Mouse (Mus musculus): ENCODE data around the gene Slc9a4. TPM values are rescaled to one million over a fixed set of nuclear protein-coding genes. Genes with fewer than 3 reads are reported as not detected.
"Not testable (repeated sequence)": the region's sequence is repeated elsewhere in the genome, so short reads cannot be mapped to it uniquely, and the experiment has no call there.

Slc9a4 gene
- polyA plus RNA-seq, 1 experiment from 2014 or later: not detected

GRCm38 (mm10) chr1:40657035-40657434 lies 77.2 kb downstream of the Slc9a4 start:
- H3K36me3 ChIP-seq: no peaks in the 10 kb centered on the region
- H3K27ac ChIP-seq (replicated peaks): no peak overlapping the region
- H3K4me2 ChIP-seq: no peak overlapping the region
- H3K4me1 ChIP-seq (replicated peaks): no peaks in the 10 kb centered on the region
- H3K9me3 ChIP-seq: no peaks in the 10 kb centered on the region
- H3K9ac ChIP-seq: no peak overlapping the region
- H3K27me3 ChIP-seq: no peaks in the 10 kb centered on the region
- no peak for ATAC-seq (ENCODE audit: low FRiP score, low read depth)
- WGBS: 84% methylated on average over 4 of the region's 4 CpGs
- no peak overlapping the region for H3K4me3 ChIP-seq

GRCm38 (mm10) chr1:40657978-40658496 lies 78.2 kb downstream of the Slc9a4 start:
- no peak overlapping the region for H3K27ac ChIP-seq (replicated peaks)
- no peak overlapping the region for H3K4me2 ChIP-seq
- ATAC-seq (ENCODE audit: low FRiP score, low read depth): no peak
- no peaks in the 10 kb centered on the region for H3K36me3 ChIP-seq
- WGBS: 51% methylated on average over 8 of the region's 8 CpGs
- no peaks in the 10 kb centered on the region for H3K27me3 ChIP-seq
- no peak overlapping the region for H3K4me3 ChIP-seq
- H3K9ac ChIP-seq: no peak overlapping the region
- H3K9me3 ChIP-seq: no peaks in the 10 kb centered on the region
- no peaks in the 10 kb centered on the region for H3K4me1 ChIP-seq (replicated peaks)

DNA sequence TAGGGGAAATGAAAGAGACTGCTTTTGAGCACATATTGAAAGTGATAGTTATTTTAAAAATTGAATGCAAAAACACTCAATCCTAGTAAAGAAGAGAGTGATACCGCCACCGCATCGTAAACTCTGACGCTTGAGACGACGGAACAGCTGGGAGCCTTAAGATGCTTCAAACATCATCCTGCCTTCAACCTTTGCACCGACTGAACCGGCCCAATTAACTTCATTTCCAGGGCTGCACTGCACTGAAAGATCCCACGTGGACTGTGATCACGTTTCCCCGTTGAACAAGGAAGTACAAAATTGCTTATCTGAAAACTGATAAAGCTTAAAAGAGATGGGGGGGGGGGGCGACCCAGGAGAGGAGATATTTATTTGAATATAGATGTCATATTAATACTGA lies 79.1 kb downstream of the Slc9a4 start:
- Histone ChIP-seq H3K36me3 (no peaks in the 10 kb centered on the region), H3K27me3 (no peaks in the 10 kb centered on the region), H3K27ac (replicated peaks) (no peak overlapping the region), H3K9ac (no peak overlapping the region), H3K9me3 (no peaks in the 10 kb centered on the region), H3K4me1 (replicated peaks) (no peaks in the 10 kb centered on the region), H3K4me2 (no peak overlapping the region), H3K4me3 (no peak overlapping the region)
- ATAC-seq (ENCODE audit: low FRiP score, low read depth): no peak
- WGBS: 66% methylated on average over 12 of the region's 12 CpGs

DNA sequence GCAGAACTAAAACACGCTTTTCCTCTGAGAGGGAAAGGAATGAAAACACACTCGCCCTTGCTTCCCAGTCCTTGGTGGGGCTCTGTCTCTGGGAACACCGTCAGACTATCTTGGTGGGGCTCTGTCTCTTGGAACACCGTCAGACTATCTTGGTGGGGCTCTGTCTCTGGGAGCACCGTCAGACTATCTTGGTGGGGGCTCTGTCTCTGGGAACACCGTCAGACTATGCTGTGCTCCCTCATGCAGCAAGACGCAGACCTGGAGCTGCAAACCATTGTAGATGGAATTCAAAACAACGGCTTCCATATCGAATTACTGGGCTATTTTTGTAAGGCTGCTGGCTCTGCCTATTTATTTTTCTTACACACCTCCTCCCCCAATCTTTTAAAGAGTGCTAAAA lies 79.6 kb downstream of the Slc9a4 start:
- Histone ChIP-seq H3K4me3 (no peak overlapping the region), H3K9ac (no peak overlapping the region), H3K4me1 (replicated peaks) (no peaks in the 10 kb centered on the region), H3K9me3 (no peaks in the 10 kb centered on the region), H3K27me3 (no peaks in the 10 kb centered on the region), H3K27ac (replicated peaks) (no peak overlapping the region), H3K36me3 (no peaks in the 10 kb centered on the region), H3K4me2 (no peak overlapping the region)
- 69% methylated on average over 9 of the region's 9 CpGs for WGBS
- no peak for ATAC-seq (ENCODE audit: low FRiP score, low read depth)

GRCm38 (mm10) chr1:40660838-40661237 lies 81.0 kb downstream of the Slc9a4 start:
- Histone ChIP-seq H3K27ac (replicated peaks) (no peak overlapping the region), H3K9ac (no peak overlapping the region), H3K9me3 (no peaks in the 10 kb centered on the region), H3K4me3 (no peak overlapping the region), H3K27me3 (no peaks in the 10 kb centered on the region), H3K4me2 (no peak overlapping the region), H3K4me1 (replicated peaks) (no peaks in the 10 kb centered on the region), H3K36me3 (no peaks in the 10 kb centered on the region)
- WGBS: 95% methylated on average over 6 of the region's 6 CpGs
- no peak for ATAC-seq (ENCODE audit: low FRiP score, low read depth)

DNA sequence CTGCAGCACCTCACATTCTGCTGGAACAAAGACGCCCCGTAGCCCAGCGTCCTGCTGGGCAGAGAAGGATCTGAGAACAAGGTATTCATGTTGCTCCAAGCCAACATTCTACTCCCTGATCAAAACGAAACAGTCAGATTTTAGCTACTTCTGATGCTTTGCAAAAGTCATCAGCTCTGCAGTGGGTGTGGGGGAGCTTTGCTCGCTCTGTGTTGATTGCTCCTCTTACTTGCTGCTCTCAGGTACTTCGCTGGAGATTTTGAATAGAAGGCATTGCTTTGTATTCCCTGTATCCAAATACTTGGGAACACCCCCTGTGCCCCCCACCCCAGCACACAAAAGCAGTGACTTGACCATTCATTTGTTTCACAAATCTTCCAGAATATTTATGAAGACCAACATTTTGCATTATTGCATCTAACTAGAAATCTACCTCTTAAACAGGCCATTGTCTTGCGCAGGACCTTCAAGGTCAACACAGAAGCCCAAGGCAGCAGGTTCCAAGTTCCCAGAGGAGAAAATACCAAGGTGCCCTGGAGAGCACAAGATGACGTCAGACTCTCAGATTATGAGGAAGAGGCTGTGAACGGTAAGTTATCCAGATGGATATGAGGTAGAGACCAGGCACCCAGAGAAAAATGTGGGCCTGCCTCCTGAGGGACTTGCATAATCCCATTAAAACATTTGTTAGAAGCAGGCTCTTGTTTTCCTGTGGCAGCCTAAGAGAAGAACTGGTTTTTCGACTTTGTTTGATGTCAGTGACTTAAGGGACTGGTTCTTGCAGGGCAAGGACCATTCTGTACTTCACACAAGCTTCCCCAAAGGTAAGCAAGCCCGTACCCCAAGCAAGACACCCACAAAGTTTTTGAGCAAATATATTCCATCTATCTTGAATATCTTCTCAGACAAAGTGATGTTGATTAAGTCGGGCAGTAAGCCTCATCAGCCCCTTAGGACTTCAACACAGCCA lies 85.8 kb downstream of the Slc9a4 start:
- ATAC-seq (ENCODE audit: low FRiP score, low read depth): no peak

DNA sequence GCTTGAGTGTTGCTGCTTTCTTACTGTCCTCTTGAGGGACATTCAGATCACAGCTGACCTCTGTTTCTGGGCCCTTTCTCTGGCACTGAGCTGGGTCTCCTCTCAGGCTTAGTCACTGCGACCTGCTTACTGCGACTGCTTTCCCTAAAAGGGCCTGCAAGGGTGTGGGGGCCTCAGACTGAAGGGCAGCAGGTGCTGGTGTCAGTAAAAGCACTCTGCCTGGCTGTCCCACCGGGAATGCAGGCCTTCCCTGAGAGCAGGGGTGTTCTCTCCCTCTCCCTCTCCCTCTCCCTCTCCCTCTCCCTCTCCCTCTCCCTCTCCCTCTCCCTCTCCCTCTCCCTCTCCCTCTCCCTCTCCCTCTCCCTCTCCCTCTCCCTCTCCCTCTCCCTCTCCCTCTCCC lies 87.6 kb downstream of the Slc9a4 start:
- not testable (repeated sequence) for H3K4me1 ChIP-seq (replicated peaks); H3K9me3 ChIP-seq; H3K36me3 ChIP-seq; H3K27ac ChIP-seq (replicated peaks); H3K9ac ChIP-seq; H3K27me3 ChIP-seq; H3K4me3 ChIP-seq; ATAC-seq (ENCODE audit: low FRiP score, low read depth); H3K4me2 ChIP-seq
- 21% methylated on average over 3 of the region's 3 CpGs for WGBS

More for the DNA sequence above, 85.8 kb downstream of the Slc9a4 start:
- Histone ChIP-seq H3K4me3 (no peak overlapping the region), H3K9ac (no peak overlapping the region), H3K9me3 (no peaks in the 10 kb centered on the region), H3K36me3 (no peaks in the 10 kb centered on the region), H3K4me1 (replicated peaks) (no peaks in the 10 kb centered on the region), H3K27me3 (no peaks in the 10 kb centered on the region), H3K4me2 (no peak overlapping the region), H3K27ac (replicated peaks) (no peak overlapping the region)
- WGBS: 48% methylated on average over 12 of the region's 12 CpGs

DNA sequence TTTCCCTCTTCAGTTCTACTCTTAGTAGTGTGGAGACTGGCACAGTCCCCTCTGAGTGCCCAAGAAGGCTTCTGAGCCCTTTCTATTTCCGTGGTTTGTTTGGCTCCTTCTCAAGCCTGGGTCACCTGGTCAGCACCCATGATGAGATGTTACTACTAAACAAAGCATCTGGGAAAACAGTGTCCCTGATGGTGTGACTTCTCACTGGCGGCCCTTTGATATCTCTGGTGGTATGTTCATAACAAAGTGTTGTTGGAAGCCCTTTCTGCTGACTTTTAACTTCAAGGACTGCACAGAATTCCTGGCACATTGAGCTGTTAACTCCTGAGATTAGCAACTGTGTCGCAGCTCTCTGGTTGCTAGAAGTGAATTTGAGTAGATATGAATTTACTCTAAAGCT lies 90.1 kb downstream of the Slc9a4 start:
- no peaks in the 10 kb centered on the region for H3K27me3 ChIP-seq
- WGBS: 87% methylated on average over 3 of the region's 3 CpGs
- H3K4me2 ChIP-seq: no peak overlapping the region
- H3K9ac ChIP-seq: no peak overlapping the region
- no peak overlapping the region for H3K27ac ChIP-seq (replicated peaks)
- H3K9me3 ChIP-seq: no peaks in the 10 kb centered on the region
- no peak for ATAC-seq (ENCODE audit: low FRiP score, low read depth)
- H3K36me3 ChIP-seq: no peaks in the 10 kb centered on the region
- no peaks in the 10 kb centered on the region for H3K4me1 ChIP-seq (replicated peaks)
- no peak overlapping the region for H3K4me3 ChIP-seq

DNA sequence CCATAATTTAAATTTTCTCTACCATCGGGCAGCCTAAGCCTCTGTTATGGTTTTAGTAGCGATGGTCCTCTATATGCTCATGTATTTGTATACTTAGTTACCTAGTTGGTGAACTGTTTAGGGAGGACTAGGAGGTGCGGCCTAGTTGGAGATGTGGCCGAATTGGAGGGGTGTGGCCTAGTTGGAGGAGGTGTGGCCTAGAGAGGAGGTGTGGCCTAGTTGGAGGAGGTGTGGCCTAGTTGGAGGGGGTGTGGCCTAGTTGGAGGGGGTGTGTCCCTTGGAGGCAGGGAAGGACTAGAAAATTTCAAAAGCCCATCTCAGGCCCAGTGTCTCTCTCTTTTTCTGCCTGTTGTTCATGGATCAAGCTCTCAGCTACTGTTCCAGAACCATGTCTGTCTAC lies 91.6 kb downstream of the Slc9a4 start:
- H3K4me2 ChIP-seq: no peak overlapping the region
- no peaks in the 10 kb centered on the region for H3K36me3 ChIP-seq
- H3K9ac ChIP-seq: no peak overlapping the region
- ATAC-seq (ENCODE audit: low FRiP score, low read depth): no peak
- H3K4me3 ChIP-seq: no peak overlapping the region
- no peaks in the 10 kb centered on the region for H3K27me3 ChIP-seq
- WGBS: 96% methylated on average over 4 of the region's 4 CpGs
- no peaks in the 10 kb centered on the region for H3K9me3 ChIP-seq
- H3K4me1 ChIP-seq (replicated peaks): no peaks in the 10 kb centered on the region
- no peak overlapping the region for H3K27ac ChIP-seq (replicated peaks)

GRCm38 (mm10) chr1:40677306-40677705 lies 97.4 kb downstream of the Slc9a4 start:
- no peak overlapping the region for H3K9ac ChIP-seq
- H3K27me3 ChIP-seq: peaks cover 28% of the 10 kb centered on the region
- H3K4me2 ChIP-seq: no peak overlapping the region
- no peak for ATAC-seq (ENCODE audit: low FRiP score, low read depth)
- no peak overlapping the region for H3K27ac ChIP-seq (replicated peaks)
- no peaks in the 10 kb centered on the region for H3K36me3 ChIP-seq
- 49% methylated on average over 5 of the region's 5 CpGs for WGBS
- H3K4me1 ChIP-seq (replicated peaks): peaks cover 21% of the 10 kb centered on the region
- no peaks in the 10 kb centered on the region for H3K9me3 ChIP-seq
- H3K4me3 ChIP-seq: no peak overlapping the region
